Mouse (Mus musculus): Measurements from ENCODE around the gene Rgs7. TPM values are rescaled to one million over a fixed set of nuclear protein-coding genes. Genes with fewer than 3 reads are reported as not detected.

The Rgs7 gene
- 0.01 TPM in 1 of 2 replicates, not detected in the other for polyA plus RNA-seq (2012; rRNA removed)

DNA sequence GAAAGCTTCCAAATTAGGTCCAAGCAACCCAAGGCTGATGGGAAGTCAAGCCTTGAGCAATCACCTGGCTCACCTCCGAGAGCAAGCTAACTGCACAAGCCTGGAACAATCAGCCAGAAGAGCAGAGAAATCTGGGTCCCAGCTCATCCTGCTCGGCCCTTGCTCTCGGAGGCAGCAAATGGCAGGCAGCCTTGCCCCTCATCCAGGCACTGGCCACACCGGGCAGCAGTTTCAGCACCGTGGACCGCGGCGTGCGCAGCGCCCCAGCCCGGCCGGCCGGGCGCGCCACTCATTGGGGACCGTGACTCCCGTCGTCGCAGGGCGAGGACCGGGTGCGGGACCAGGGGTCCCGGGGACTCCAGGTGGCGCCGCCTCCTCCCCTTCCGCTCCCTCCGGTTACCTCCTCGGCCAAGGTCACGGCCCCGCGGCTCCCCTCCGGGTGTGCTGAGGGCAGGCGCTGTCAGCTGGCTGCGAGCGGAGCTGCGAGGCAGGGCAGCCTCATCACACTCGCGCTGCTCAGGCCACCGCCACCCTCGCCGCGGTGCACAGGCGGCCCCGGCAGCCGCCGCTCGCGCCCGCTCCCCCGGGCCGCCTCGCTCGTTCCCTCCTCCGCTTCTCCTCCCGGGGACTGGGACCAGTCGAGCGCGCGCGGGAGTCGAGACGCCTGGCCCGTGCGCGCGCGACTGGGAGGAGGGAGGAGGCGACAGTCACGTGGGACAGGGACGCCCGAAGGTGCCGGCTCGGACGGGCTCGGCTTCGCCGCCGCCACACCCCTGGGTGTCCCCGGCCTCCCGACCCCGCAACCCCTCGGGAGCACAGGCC, at the start of gene Rgs7:
Rgs7 (minus strand) TSS at position 640 of the 822 bp plus-strand sequence.

Other genes starting within 250 kb of the Rgs7 start
- gene Kmo, start 127.9 kb upstream of the Rgs7 start, polyA plus RNA-seq (2012; rRNA removed) = 10.3 and 13.2 TPM in 2 replicates
- 60.8 and 64.9 TPM in 2 replicates for gene Fh1, start 133.1 kb upstream of the Rgs7 start, polyA plus RNA-seq (2012; rRNA removed)
- 1.3 and 1.6 TPM in 2 replicates for gene Opn3, start 200.3 kb upstream of the Rgs7 start, polyA plus RNA-seq (2012; rRNA removed)
- 1.6 and 1.7 TPM in 2 replicates for gene Chml, start 200.4 kb upstream of the Rgs7 start, polyA plus RNA-seq (2012; rRNA removed)
- 0.02 and 0.04 TPM in 2 replicates for gene Wdr64, start 206.1 kb upstream of the Rgs7 start, polyA plus RNA-seq (2012; rRNA removed)

All from liver, embryonic 18 days (tissue).